Mouse (Mus musculus) megakaryocyte, embryonic 14.5 days (primary cell): ENCODE results near the gene Atraid.

Source experiments
- FLI1 ChIP-seq: IDR thresholded peaks from 2 replicates; pipeline ENCODE4 v1.6.1; 2012; ENCODE audit warnings: low read length, inconsistent platforms, mixed read lengths
- GATA1 ChIP-seq: IDR thresholded peaks from 3 replicates; pipeline ENCODE4 v1.6.1; 2012; ENCODE audit warnings: mixed read lengths, low read length, inconsistent platforms, borderline replicate concordance

GRCm38 (mm10) chr5:31087131-31087530, 39.0 kb downstream of the Atraid start:
- no peak for TF ChIP-seq GATA1
- TF ChIP-seq FLI1, result no peak
